24 mouse cellular contexts compared by ENCODE assay signal in genomic region chr19:46696482-46696881, GRCm38 (mm10). TPM values are rescaled to one million over a fixed set of nuclear protein-coding genes. Genes with fewer than 3 reads are reported as not detected.
DNase-seq lines count a peak whose midpoint lies in the region; ATAC-seq and TF ChIP-seq lines count a peak whose summit lies in the region.
"Had no signal": no experiment of that assay in that cellular context is flagged by ENCODE, and none has a peak within 500 bp of the region (broad histone marks: within the 10 kb centered on the region; RNA-seq: fewer than 3 reads in every experiment).

No protein-coding gene starts in this region.

- no peak for TF ChIP-seq CTCF in liver, adult 2 months (IDR thresholded peaks at IDR 0.05; ENCODE audit: low read depth, low read length)

- no peaks in the 10 kb centered on the region for H3K9me3 ChIP-seq in liver, embryonic 11.5 days (ENCODE audit: control insufficient read depth, low read length)
- no peaks in the 10 kb centered on the region for H3K9me3 ChIP-seq in embryonic facial prominence, embryonic 10.5 days
- H3K9me3 ChIP-seq: G1E had no signal

- H3K4me1 ChIP-seq in liver, adult 2 months (ENCODE audit: control insufficient read depth, insufficient read depth, low read length): peaks cover 4% of the 10 kb centered on the region
- H3K4me1 ChIP-seq in liver, embryonic 11.5 days (replicated peaks; ENCODE audit: control insufficient read depth, insufficient read depth, low read length): no peaks in the 10 kb centered on the region; the same call in 1 of the 2 replicates
- H3K4me1 ChIP-seq in brown adipose tissue, adult 24 weeks (ENCODE audit: control insufficient read depth, insufficient read depth, insufficient read length, low read length): no peaks in the 10 kb centered on the region
- H3K4me1 ChIP-seq in embryonic facial prominence, embryonic 10.5 days: peaks cover 10% of the 10 kb centered on the region

- DNase-seq in liver, adult 2 months (ENCODE audit: extremely low read depth, low read depth, low spot score): peak; percentile 61
- no peak for DNase-seq in liver, embryonic 11.5 days (ENCODE audit: low spot score)
- peak; percentile 99 for DNase-seq in fat pad, adult 2 months (ENCODE audit: extremely low read depth, low read depth, low spot score)
- DNase-seq in gonadal fat pad, adult 2 months (ENCODE audit: low read depth): peak; percentile 90
- DNase-seq in lung, adult 18-20 months: no peak
- DNase-seq in thymus, postnatal 0 days (ENCODE audit: low spot score): no peak
- no peak for DNase-seq in embryonic facial prominence, embryonic 10.5 days (ENCODE audit: low spot score)
- DNase-seq: adrenal gland, adult 8-10 months; adrenal gland, postnatal 25 days; adrenal gland, postnatal 36 days; B cell, adult 2 months; cerebellum, adult 11 months; cerebellum, adult 11-12 months; cerebellum, adult 18-20 months had no signal

- 74% methylated on average over 8 of the region's 8 CpGs for WGBS in liver, adult 2 months
- 89% methylated on average over 8 of the region's 8 CpGs for WGBS in liver, embryonic 11.5 days
- WGBS in embryonic facial prominence, embryonic 10.5 days: 94% methylated on average over 8 of the region's 8 CpGs

- no peaks in the 10 kb centered on the region for H3K36me3 ChIP-seq in liver, adult 2 months (ENCODE audit: control insufficient read depth, insufficient read depth, low read length)
- H3K36me3 ChIP-seq in liver, embryonic 11.5 days (ENCODE audit: control insufficient read depth, insufficient read depth, low read length): no peaks in the 10 kb centered on the region
- H3K36me3 ChIP-seq in embryonic facial prominence, embryonic 10.5 days (replicated peaks): peaks cover 29% of the 10 kb centered on the region

- no peak for TF ChIP-seq POLR2A in liver, adult 2 months (IDR thresholded peaks at IDR 0.05; ENCODE audit: extremely low read depth, insufficient read depth, low read length)

- no peak overlapping the region for H3K4me2 ChIP-seq in liver, embryonic 11.5 days

- no peak overlapping the region; the same call in 1 of the 2 replicates for H3K27ac ChIP-seq in liver, adult 2 months (replicated peaks; ENCODE audit: insufficient read depth, low read depth, low read length)
- no peak overlapping the region for H3K27ac ChIP-seq in liver, embryonic 11.5 days (ENCODE audit: low read depth, low read length)
- H3K27ac ChIP-seq in brown adipose tissue, adult 24 weeks (replicated peaks; ENCODE audit: low read depth, low read length): peak overlapping the region; percentile 67
- H3K27ac ChIP-seq in embryonic facial prominence, embryonic 10.5 days (replicated peaks): no peak overlapping the region

- H3K9ac ChIP-seq in liver, adult 2 months (ENCODE audit: low read depth, low read length): no peak overlapping the region
- no peak overlapping the region for H3K9ac ChIP-seq in liver, embryonic 11.5 days (ENCODE audit: low read depth, low read length)

- ATAC-seq in liver, embryonic 11.5 days (replicated peaks; ENCODE audit: low FRiP score): no peak
- ATAC-seq: activated CD4-positive, CD25-positive, alpha-beta regulatory T cell, adult 4 months; CD4-positive, CD25-positive, alpha-beta regulatory T cell, adult 4 months; Patski had no signal

- H3K27me3 ChIP-seq in liver, adult 2 months (ENCODE audit: control insufficient read depth, insufficient read depth, low read length): no peaks in the 10 kb centered on the region
- H3K27me3 ChIP-seq in liver, embryonic 11.5 days (replicated peaks; ENCODE audit: control insufficient read depth, insufficient read depth, low read length): no peaks in the 10 kb centered on the region
- no peaks in the 10 kb centered on the region for H3K27me3 ChIP-seq in embryonic facial prominence, embryonic 10.5 days (replicated peaks; ENCODE audit: low read depth, poor library complexity, severe bottlenecking)
- H3K27me3 ChIP-seq: CH12.LX, Patski had no signal

- H3K79me2 ChIP-seq in liver, adult 2 months (ENCODE audit: control insufficient read depth, insufficient read depth, low read length): no peaks in the 10 kb centered on the region

- no peak overlapping the region for H3K4me3 ChIP-seq in liver, adult 2 months (ENCODE audit: insufficient read depth, low read depth, low read length)
- no peak overlapping the region for H3K4me3 ChIP-seq in liver, embryonic 11.5 days (ENCODE audit: low read depth, low read length)
- H3K4me3 ChIP-seq in brown adipose tissue, adult 24 weeks (ENCODE audit: insufficient read depth, low read depth, low read length): no peak overlapping the region
- no peak overlapping the region for H3K4me3 ChIP-seq in embryonic facial prominence, embryonic 10.5 days

RNA-seq across cellular contexts. Expression of gene Borcs7, which starts 6.8 kb away (rescaled TPM):
- total RNA-seq in liver, adult 2 months (2014; rRNA removed): 4.8 TPM in 2 replicates
- 2.9 and 3.9 TPM in 2 replicates for polyA plus RNA-seq in liver, adult 2 months (2012; rRNA removed)
- 9.9 and 13.8 TPM in 2 replicates for polyA plus RNA-seq in liver, embryonic 11.5 days (2014; fragmentation: Nextera tagmentation; extraction: Ambion mirVana)
- 20.4 and 24.7 TPM in 2 replicates for polyA plus RNA-seq in brown adipose tissue, adult 24 weeks (2012; ENCODE audit: insufficient read depth, insufficient read length, missing spikeins)
- 10.4 and 10.7 TPM in 2 replicates for polyA plus RNA-seq in gonadal fat pad, adult 2 months (2012; rRNA removed)
- 10.8 and 13.8 TPM in 2 replicates for polyA plus RNA-seq in thymus, postnatal 0 days (2015; fragmentation: Nextera tagmentation; extraction: Ambion mirVana)
- polyA plus RNA-seq in embryonic facial prominence, embryonic 10.5 days (2016; fragmentation: Nextera tagmentation; extraction: Ambion mirVana): 13.6 and 15.5 TPM in 2 replicates

RNA-seq across cellular contexts. Expression of gene As3mt, which starts 10.8 kb away (rescaled TPM):
- total RNA-seq in liver, adult 2 months (2014; rRNA removed): 57.8 and 67.9 TPM in 2 replicates
- polyA plus RNA-seq in liver, adult 2 months (2012; rRNA removed): 19.3 and 29.3 TPM in 2 replicates
- polyA plus RNA-seq in liver, embryonic 11.5 days (2014; fragmentation: Nextera tagmentation; extraction: Ambion mirVana): 26.0 and 29.3 TPM in 2 replicates
- 10.1 and 13.3 TPM in 2 replicates for polyA plus RNA-seq in brown adipose tissue, adult 24 weeks (2012; ENCODE audit: insufficient read depth, insufficient read length, missing spikeins)
- 8.9 and 9.4 TPM in 2 replicates for polyA plus RNA-seq in gonadal fat pad, adult 2 months (2012; rRNA removed)
- polyA plus RNA-seq in thymus, postnatal 0 days (2015; fragmentation: Nextera tagmentation; extraction: Ambion mirVana): 30.7 and 31.8 TPM in 2 replicates
- polyA plus RNA-seq in embryonic facial prominence, embryonic 10.5 days (2016; fragmentation: Nextera tagmentation; extraction: Ambion mirVana): 31.8 and 32.6 TPM in 2 replicates
- polyA plus RNA-seq: G1E had no signal

RNA-seq across cellular contexts. Expression of gene Cyp17a1, which starts 23.5 kb away (rescaled TPM):
- total RNA-seq in liver, adult 2 months (2014; rRNA removed): 106 and 193 TPM in 2 replicates
- 85.1 and 113 TPM in 2 replicates for polyA plus RNA-seq in liver, adult 2 months (2012; rRNA removed)
- 0.27 and 0.30 TPM in 2 replicates for polyA plus RNA-seq in liver, embryonic 11.5 days (2014; fragmentation: Nextera tagmentation; extraction: Ambion mirVana)
- polyA plus RNA-seq in brown adipose tissue, adult 24 weeks (2012; ENCODE audit: insufficient read depth, insufficient read length, missing spikeins): not detected in 2 replicates
- polyA plus RNA-seq in gonadal fat pad, adult 2 months (2012; rRNA removed): 23.7 and 32.4 TPM in 2 replicates
- 0.09 and 0.44 TPM in 2 replicates for polyA plus RNA-seq in thymus, postnatal 0 days (2015; fragmentation: Nextera tagmentation; extraction: Ambion mirVana)
- polyA plus RNA-seq in embryonic facial prominence, embryonic 10.5 days (2016; fragmentation: Nextera tagmentation; extraction: Ambion mirVana): not detected in 2 replicates
- total RNA-seq: CH12.LX, ES-E14, MEL had no signal
- polyA plus RNA-seq: activated CD4-positive, CD25-positive, alpha-beta regulatory T cell, adult 4 months; brain, embryonic 14.5 days; C2C12; CD4-positive, CD25-positive, alpha-beta regulatory T cell, adult 4 months; G1E; Patski had no signal

Comparison
In these comparisons a context has a peak if more than half of its experiments do, and no peak if none do; other contexts are left out.
1. DNase-seq: peak in liver, adult 2 months (single experiment), fat pad, adult 2 months (single experiment) and gonadal fat pad, adult 2 months (single experiment); none in liver, embryonic 11.5 days (single experiment), lung, adult 18-20 months (0 of 2), thymus, postnatal 0 days (single experiment) and embryonic facial prominence, embryonic 10.5 days (single experiment).
2. RNA of gene Cyp17a1, which starts 23.5 kb away (polyA plus RNA-seq): 85.1 to 113 TPM in liver, adult 2 months and 23.7 to 32.4 TPM in gonadal fat pad, adult 2 months; 0.27 to 0.30 TPM in liver, embryonic 11.5 days, not detected in brown adipose tissue, adult 24 weeks, 0.09 to 0.44 TPM in thymus, postnatal 0 days and not detected in embryonic facial prominence, embryonic 10.5 days; every median in the first group is over 10 times any median in the second.